Mouse (Mus musculus) neutrophil, adult 5-6 weeks (primary cell): Measurements from ENCODE around the gene Exoc3l. TPM values are rescaled to one million over a fixed set of nuclear protein-coding genes. Genes with fewer than 3 reads are reported as not detected.
A peak's percentile ranks its signal among the peaks of the same experiment; 100 is the strongest.

ENCODE experiments used
- ATAC-seq: fragments of 151-379, 151-347 bp; 2 replicates; pipeline ENCODE4 v1.8.0; 2017; ENCODE audit warnings: mild to moderate bottlenecking, moderate TSS enrichment; ENCODE audit not compliant: insufficient number of reproducible peaks, poor library complexity, low FRiP score, severe bottlenecking; ENCODE audit errors: extremely low read depth
- total RNA-seq: library from RNA; stranded (forward); fragments of 200-1000 nt; gene quantifications from 2 replicates; pipeline ENCODE4 v1.2.3, GENCODE M21; 2017

The Exoc3l gene
- total RNA-seq, 1 experiment from 2014 or later = 1.3 TPM

DNA sequence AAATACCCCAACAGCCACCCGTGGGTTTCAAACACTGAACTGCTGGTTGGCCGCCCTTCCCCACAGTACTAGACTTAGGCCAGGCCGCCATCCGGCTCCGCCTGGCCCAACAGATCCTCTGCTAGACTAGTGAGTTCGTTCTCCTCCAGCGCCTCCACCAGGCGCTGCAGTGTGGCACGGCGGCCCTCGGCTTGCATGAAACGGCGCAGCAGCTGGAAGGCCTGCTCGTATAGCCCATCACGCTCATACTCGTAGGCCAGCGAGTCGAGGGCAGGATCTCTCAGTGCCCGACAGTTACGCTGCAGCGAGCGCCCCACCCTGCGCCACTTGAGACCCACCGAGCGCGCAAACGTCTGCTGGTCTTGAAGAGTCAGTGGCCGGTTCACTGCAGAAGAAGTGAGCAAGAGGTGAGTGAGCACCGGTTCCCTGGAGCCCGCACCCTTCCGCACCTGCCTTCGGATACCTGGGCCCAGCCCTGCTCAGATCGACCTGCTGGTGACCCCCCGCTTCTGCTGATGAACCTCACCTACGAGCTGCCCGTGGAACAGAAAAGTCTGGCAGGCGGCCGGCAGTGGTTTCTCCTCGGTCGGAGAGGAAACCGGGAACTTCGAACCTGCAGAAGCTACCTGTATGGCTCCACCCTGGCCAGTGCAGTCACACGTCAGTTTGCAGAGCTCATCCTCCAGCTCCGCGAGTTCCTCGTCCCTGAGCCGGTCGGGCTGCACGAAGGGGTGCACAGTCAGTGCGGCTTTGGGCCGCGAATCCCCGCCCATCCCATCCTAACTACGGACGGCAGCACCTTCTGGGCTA is 36.8 kb downstream of the Exoc3l start:
- ATAC-seq = no peak

DNA sequence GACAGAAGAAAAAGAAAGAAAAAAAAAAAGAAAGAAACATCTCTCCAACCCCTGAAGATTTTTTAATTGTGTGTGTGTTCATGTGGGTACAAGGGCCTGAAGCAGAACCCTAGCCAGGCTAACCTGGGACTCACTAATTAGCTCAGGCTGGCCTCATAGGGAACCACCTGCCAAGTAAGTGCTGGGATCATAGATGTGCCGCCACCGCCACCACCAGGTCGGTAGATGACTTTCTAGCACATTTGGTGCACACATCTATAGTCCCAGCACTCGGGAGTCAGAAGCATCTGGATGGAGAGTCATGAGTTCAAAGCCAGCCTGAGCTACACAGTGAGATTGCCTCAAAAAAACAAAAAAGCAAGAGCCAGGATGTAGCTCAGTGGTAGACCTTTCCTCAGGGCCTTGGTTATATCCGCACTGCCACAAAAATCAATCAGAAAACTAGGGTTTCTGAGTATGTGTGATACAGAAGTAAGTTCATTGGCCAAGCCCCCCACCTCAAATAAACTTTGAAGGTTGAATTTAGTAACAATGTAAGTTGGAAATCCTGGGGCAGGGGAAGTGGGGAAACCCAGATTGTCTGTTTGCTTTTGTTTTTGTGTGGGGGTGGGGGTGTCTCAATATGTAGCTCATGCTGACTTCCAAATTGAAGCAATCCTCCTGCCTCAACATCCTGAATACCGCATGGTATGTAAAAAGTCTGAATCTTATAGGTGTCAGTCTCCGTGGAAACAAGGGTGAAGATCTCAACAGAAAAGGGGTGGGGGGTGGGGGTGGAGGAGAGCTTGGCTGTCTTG is 38.4 kb downstream of the Exoc3l start:
- no peak for ATAC-seq

DNA sequence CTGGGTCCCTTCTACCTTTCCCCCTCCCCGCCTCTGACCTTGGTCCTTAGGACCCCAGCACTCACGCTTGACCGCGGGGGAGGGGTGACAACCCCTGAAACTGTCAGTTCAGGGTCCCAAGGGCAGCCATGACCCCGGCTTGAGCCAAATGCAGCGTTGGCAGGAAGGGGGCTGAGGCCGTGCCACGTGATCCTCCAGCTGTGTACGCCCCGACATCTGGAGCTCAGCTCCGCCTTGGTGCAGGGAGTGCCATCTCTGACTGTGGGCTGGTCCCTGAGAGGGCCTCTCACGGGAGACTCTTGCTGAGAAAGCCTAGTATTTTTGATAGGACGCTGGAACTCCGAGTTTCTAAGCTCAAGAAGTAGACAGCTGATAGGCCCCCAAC is 40.9 kb downstream of the Exoc3l start, which contains the start of gene B3gnt9:
TSS of gene B3gnt9 (minus strand) at position 188 of the 385 bp plus-strand sequence.
- ATAC-seq = no peak

DNA sequence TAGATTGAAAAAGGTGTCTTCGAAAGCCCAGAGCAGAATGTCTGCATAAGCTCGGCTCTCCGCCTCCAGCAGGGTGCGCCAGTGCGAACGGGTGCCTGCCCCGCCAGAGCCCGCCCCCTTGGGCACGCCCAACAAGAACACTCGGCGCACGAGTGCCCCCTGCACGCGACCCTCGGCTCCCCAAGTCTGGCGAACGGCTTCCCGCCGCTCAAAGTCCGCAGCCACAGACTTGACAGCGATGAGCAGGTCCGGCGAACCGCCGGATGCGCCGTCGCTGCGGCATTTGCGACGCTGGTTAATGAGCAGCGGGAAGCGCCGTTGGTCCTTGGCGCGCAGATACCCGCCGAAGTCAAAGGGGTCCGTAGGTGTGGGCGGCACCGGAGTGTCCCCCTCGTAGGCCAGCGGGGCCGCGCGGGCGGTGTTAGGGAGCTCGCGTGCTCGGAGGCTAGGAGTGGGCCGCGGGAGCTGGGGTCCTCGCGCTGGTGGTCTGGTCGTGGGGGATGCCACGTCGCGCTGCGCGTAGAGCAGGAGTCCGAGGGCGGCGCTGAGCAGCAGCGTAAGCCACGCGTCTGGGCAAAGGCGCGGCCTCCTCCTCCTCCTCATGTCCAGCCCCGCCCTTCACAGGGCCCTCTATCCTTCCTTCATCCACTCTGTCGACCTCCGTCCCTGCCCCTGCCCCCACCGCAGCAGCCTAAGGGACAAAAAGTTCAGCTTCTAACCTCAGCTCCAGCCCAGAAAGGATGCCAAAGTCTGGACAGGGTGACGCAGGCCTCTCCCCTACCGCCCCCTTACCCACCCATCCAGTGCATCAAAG is 41.5 kb downstream of the Exoc3l start:
- peak; percentile 66 for ATAC-seq

DNA sequence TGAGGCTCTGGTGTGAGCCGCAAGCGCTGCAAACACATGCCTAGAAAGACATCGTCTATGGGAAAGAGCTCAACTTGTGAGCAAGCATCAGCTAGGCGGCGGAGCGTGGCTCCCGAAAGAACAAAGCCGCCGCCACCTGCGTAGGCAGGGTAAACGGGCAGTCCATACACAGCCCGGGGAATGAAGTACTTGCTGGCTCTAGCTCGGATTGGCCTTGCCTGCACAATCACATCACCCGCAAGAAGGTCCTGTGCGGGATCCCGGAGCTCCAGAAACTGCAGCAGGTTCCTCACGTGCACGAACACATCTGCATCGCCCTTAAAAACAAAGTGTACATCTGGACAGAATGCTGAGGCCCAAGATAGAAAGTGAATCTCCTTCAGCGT is 42.1 kb downstream of the Exoc3l start:
- ATAC-seq = no peak

DNA sequence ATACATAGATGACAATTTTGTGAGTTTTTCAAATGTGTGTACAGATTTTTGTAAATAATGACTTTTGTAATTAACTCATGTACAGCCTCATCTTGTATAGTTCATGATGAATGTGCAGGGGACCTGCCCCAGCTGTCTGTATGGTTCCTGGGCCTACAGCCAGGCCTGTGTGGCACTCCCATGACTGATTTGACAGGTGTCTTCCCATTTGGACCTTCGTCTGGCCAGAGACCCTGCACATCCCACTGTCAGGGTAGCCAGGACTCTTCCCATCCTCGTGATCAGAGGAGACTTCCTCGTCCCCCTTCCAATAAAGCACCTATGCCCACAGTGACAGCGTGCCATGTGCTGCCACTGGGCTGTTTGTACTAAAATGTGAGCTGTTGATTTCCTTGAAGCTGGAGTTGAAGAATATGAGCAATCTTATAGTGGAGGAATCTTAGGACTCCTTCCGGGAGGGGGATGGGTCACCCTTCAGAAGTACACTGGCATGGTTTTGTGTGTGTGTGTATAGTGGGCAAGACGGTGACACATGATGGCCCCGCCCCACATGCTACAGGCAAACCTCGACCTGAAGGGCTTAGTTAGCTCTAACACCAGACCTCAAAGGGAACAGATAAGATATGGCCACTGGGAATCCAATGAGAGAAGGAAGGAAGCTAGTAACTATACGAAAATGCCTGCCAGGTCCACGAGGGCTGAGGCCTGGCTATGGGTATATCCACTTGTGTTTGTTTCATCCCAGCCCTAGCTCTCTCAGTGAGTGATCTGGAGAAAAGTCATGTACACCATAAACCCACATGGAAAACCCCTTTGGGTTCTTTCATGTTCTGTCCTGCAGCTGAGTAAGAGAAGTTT is 43.0 kb downstream of the Exoc3l start:
- no peak for ATAC-seq

DNA sequence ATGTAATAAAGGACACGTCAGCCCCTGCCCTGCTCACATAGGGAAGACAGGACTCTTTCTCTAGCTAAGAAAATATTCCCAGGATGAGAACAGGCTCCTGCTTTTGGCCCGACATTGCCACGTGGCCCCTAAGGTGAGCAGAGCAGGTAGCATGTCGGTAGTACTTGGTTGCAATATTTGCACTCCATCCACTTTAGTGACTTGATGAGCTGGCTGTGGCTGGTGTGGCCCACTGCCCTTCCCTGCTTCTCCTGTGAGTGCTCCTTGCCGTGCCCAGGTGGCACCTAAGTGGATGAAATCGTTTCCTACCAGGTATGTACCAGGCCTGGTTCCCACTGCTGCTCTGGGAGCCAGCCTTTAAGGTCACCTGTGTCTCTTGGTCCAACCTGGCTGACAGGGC is 43.9 kb downstream of the Exoc3l start:
- ATAC-seq = no peak

DNA sequence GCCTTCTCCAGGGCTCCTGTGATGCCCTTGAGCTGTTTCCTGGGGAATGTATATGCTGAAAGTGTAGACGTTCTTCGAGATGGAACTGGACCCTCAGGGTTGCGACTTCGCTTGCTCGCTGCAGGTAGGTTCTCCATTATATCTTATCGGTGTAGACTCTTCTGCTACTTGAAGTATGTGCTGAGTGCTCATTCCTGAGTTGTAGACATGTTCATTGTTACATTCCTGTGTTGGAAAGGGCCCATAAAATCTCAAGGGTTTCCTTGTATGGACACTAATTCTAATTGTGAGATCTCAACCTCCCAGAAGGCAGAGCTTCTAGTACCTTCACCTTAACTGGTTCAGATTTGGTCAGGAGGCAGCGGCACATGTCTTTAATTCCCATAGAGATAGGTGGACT is 54.9 kb downstream of the Exoc3l start:
- no peak for ATAC-seq

Other genes starting within 250 kb of the Exoc3l start
- gene Ces3a, start 247.5 kb downstream of the Exoc3l start, total RNA-seq = not detected in 2 replicates
- gene Ces3b, start 212.3 kb downstream of the Exoc3l start, total RNA-seq = not detected in 2 replicates
- not detected in 2 replicates for gene Ces4a, start 164.3 kb downstream of the Exoc3l start, total RNA-seq
- gene Cbfb, start 125.4 kb downstream of the Exoc3l start, total RNA-seq = 130 and 135 TPM in 2 replicates
- gene D230025D16Rik, start 71.0 kb downstream of the Exoc3l start, total RNA-seq = 28.0 and 29.0 TPM in 2 replicates
- gene B3gnt9, start 40.9 kb downstream of the Exoc3l start, total RNA-seq = 0.35 and 0.74 TPM in 2 replicates
- 15.7 and 19.2 TPM in 2 replicates for gene Tradd, start 31.5 kb downstream of the Exoc3l start, total RNA-seq
- 4.0 and 4.5 TPM in 2 replicates for gene Fbxl8, start 31.5 kb downstream of the Exoc3l start, total RNA-seq
- not detected in 2 replicates for gene Hsf4, start 26.3 kb downstream of the Exoc3l start, total RNA-seq
- gene Nol3, start 20.0 kb downstream of the Exoc3l start, total RNA-seq = not detected in 2 replicates
- gene 4931428F04Rik, start 6.2 kb downstream of the Exoc3l start, total RNA-seq = 1.2 and 2.7 TPM in 2 replicates
- gene E2f4, start 1.6 kb upstream of the Exoc3l start, total RNA-seq = 42.5 and 47.1 TPM in 2 replicates
- 2.9 and 5.0 TPM in 2 replicates for gene Elmo3, start 9.5 kb upstream of the Exoc3l start, total RNA-seq
- gene Lrrc29, start 30.2 kb upstream of the Exoc3l start, total RNA-seq = 3.3 and 4.9 TPM in 2 replicates
- gene Tmem208, start 30.3 kb upstream of the Exoc3l start, total RNA-seq = 27.6 and 39.2 TPM in 2 replicates
- gene Fhod1, start 51.9 kb upstream of the Exoc3l start, total RNA-seq = 21.8 and 22.2 TPM in 2 replicates
- gene Slc9a5, start 52.7 kb upstream of the Exoc3l start, total RNA-seq = 0.35 and 0.49 TPM in 2 replicates
- gene Plekhg4, start 77.2 kb upstream of the Exoc3l start, total RNA-seq = not detected in 2 replicates
- not detected in 2 replicates for gene Kctd19, start 117.4 kb upstream of the Exoc3l start, total RNA-seq
- gene Lrrc36, start 117.5 kb upstream of the Exoc3l start, total RNA-seq = not detected in 2 replicates
- 4.9 and 9.3 TPM in 2 replicates for gene Tppp3, start 175.4 kb upstream of the Exoc3l start, total RNA-seq
- 0.47 and 0.86 TPM in 2 replicates for gene Zdhhc1, start 200.8 kb upstream of the Exoc3l start, total RNA-seq
- gene Hsd11b2, start 222.7 kb upstream of the Exoc3l start, total RNA-seq = not detected in 2 replicates